Mouse (Mus musculus) kidney, embryonic 14.5 days (tissue): Measurements from ENCODE around the gene Ech1. TPM values are rescaled to one million over a fixed set of nuclear protein-coding genes. Genes with fewer than 3 reads are reported as not detected.

ENCODE experiments used
- ATAC-seq: fragments of 200-750 bp; cut with Nextera tagmentation; 2 replicates; pipeline ENCODE4 v1.8.0; 2017; ENCODE audit warnings: moderate number of reproducible peaks, mild to moderate bottlenecking, moderate TSS enrichment, moderate library complexity; ENCODE audit not compliant: low FRiP score, low TSS enrichment
- H3K27ac ChIP-seq: fragments of 300-500 bp; sonication (generic); 2 replicates; pipeline ENCODE4 v1.5.1; 2014; ENCODE audit warnings: low read depth, mild to moderate bottlenecking, low read length, moderate library complexity, mixed read lengths
- H3K27me3 ChIP-seq: fragments of 300-500 bp; sonication (generic); 2 replicates; pipeline ENCODE4 v1.6.1; 2014; ENCODE audit warnings: mild to moderate bottlenecking, low read length; ENCODE audit not compliant: control insufficient read depth, insufficient read depth
- H3K36me3 ChIP-seq: fragments of 300-500 bp; sonication (generic); 2 replicates; pipeline ENCODE4 v1.6.1; 2014; ENCODE audit warnings: low read length, mixed read lengths; ENCODE audit not compliant: control insufficient read depth, insufficient read depth
- H3K4me1 ChIP-seq: fragments of 300-500 bp; sonication (generic); 2 replicates; pipeline ENCODE4 v1.6.1; 2014; ENCODE audit warnings: low read length, mixed read lengths; ENCODE audit not compliant: control insufficient read depth, insufficient read depth
- H3K4me2 ChIP-seq: fragments of 300-500 bp; sonication (generic); replicated peaks from 2 replicates; pipeline ENCODE4 v1.6.1; 2014; ENCODE audit warnings: low read depth, mild to moderate bottlenecking, low read length
- H3K4me3 ChIP-seq: fragments of 300-500 bp; sonication (generic); 2 replicates; pipeline ENCODE4 v1.5.1; 2014; ENCODE audit warnings: mild to moderate bottlenecking, low read length
- H3K9ac ChIP-seq: fragments of 300-500 bp; sonication (generic); 2 replicates; pipeline ENCODE4 v1.6.1; 2014; ENCODE audit warnings: low read depth, mild to moderate bottlenecking, low read length, moderate library complexity
- H3K9me3 ChIP-seq: fragments of 300-500 bp; sonication (generic); 2 replicates; pipeline ENCODE4 v1.6.1; 2016; ENCODE audit warnings: low read length; ENCODE audit not compliant: control insufficient read depth
- WGBS: fragments of 180-500 bp; shearing (Covaris S2); extraction: QIAGEN DNeasy Blood & Tissue Kit; methylation state at CpG from one replicate; pipeline ENCODE4 v1.1.7; 2014; 5-methylcytosine and 5-hydroxymethylcytosine counted together
- polyA plus RNA-seq: library from polyadenylated mRNA; unstranded; fragments of >200 nt; fragmentation: Nextera tagmentation; extraction: Ambion mirVana; gene quantifications from 2 replicates; pipeline ENCODE4 v1.2.1, GENCODE M21; 2014

Gene Ech1
- polyA plus RNA-seq, 1 experiment from 2014 or later, result 134 TPM

DNA sequence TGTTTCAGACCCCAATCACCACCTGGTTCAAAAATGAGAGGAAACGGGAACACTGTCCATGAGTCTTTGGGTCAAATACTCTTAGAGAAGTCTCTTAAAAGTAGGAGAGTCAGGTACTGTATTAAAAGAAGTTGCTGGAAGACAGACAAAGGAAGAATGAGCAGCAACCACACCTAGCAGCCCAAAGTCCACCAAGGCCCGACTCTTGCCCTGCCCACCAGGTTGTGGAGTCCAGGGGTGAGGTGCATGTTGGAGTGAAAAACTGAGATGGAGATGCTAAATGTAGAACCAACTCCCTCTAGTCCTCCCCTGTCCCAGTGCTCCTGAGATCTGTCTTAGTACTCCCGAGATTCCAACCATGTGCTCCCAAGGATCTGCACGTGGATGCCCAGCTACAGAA lies 25.6 kb downstream of the Ech1 start:
- 0 out of 2 replicates have a peak overlapping the region, but pooled peaks have one; percentile 24 for H3K27ac ChIP-seq

DNA sequence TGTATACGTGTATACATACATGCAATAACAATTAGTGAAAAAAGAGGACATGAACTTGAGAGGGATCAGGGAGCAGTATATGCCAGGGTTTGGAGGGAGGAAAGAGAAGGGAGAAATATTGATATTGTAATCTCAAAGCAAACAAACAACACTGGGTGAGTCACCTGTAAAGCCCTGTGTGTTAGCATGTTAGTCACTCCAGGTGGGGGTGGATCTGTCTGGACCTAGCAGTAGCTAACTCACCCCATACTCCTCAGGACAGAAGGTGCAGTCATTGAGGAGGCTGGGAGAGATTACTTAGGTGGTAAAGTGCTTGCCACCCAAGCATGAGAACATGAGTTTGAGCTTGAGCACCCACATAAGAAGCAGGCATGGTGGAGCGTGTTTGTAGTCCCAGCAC lies 34.9 kb downstream of the Ech1 start:
- peaks cover 4% of the 10 kb centered on the region; the same call in 1 of the 2 replicates for H3K9me3 ChIP-seq
- H3K4me2 ChIP-seq, result no peak overlapping the region
- H3K27me3 ChIP-seq, result no peaks in the 10 kb centered on the region
- H3K36me3 ChIP-seq, result no peaks in the 10 kb centered on the region
- H3K4me1 ChIP-seq, result peaks cover 7% of the 10 kb centered on the region
- WGBS, result 94% methylated on average over 2 of the region's 2 CpGs
- H3K9ac ChIP-seq, result no peak overlapping the region
- H3K27ac ChIP-seq, result no peak overlapping the region
- no peak overlapping the region for H3K4me3 ChIP-seq
- no peak for ATAC-seq

More for the DNA sequence above, 25.6 kb downstream of the Ech1 start:
- Histone ChIP-seq H3K4me1 (0 out of 2 replicates have a peak, but pooled peaks cover 8% of the 10 kb centered on the region), H3K4me3 (no peak overlapping the region), H3K36me3 (no peaks in the 10 kb centered on the region), H3K27me3 (no peaks in the 10 kb centered on the region), H3K9me3 (0 out of 2 replicates have a peak, but pooled peaks cover 2% of the 10 kb centered on the region), H3K4me2 (no peak overlapping the region), H3K9ac (no peak overlapping the region)
- WGBS, result 72% methylated on average over 4 of the region's 4 CpGs
- ATAC-seq, result no peak

DNA sequence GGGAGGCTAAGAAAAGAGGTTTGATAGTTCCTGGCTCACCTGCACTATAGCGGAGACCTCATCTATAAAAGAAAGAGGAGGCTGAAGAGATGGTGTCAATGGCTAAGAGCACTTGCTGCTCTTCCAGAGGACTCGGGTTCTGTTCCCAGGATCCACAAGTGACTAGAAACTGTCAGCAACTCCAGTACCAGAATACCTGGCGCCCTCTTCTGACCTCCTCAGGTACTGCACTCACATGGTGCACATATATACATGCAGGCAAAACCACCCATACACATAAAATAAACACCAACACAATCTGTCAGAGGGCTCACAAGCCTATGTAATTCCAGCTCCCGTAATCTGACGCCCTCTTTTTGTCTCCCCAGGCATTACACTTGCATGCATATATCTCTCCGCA lies 35.9 kb downstream of the Ech1 start:
- 89% methylated on average over 6 of the region's 6 CpGs for WGBS
- Histone ChIP-seq H3K4me3 (no peak overlapping the region), H3K27ac (no peak overlapping the region), H3K27me3 (no peaks in the 10 kb centered on the region), H3K9ac (no peak overlapping the region), H3K4me1 (peaks cover 12% of the 10 kb centered on the region), H3K9me3 (peaks cover 4% of the 10 kb centered on the region; the same call in 1 of the 2 replicates), H3K36me3 (no peaks in the 10 kb centered on the region), H3K4me2 (no peak overlapping the region)
- ATAC-seq, result no peak

DNA sequence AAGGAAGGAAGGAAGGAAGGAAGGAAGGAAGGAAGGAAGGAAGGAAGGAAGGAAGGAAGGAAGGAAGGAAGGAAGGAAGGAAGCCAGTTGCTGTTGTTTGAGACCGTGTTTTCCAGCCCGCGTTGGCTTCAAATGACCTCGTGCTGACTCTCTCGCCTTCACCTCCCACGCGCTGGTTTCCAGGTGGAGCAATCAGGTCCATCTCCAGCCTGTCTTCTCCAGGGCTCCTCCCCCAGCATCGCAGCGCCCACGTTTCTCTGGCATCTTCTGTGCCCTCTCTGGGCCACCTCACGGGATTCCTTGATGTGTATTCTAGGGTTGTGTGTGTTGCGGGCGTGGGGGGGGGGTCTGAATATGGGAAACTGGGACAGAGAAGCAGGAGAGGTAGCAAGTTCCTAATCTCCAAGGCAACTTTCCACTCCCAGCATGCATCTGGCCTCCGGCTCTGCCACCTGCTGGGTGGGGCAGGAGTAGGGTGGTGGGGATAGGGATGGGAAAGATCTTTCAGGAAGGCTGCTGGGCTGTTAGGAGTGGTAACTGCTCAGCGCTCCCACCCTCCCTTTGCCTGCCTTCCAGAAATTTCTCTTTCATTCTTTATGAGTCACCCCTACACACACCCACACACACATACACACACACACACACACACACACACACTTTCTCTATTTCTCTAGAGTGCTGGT lies 37.9 kb downstream of the Ech1 start:
- 74% methylated on average over 15 of the region's 15 CpGs for WGBS
- H3K4me3 ChIP-seq, result no peak overlapping the region
- peaks cover 4% of the 10 kb centered on the region; the same call in 1 of the 2 replicates for H3K9me3 ChIP-seq
- H3K27me3 ChIP-seq, result no peaks in the 10 kb centered on the region
- peaks cover 12% of the 10 kb centered on the region for H3K4me1 ChIP-seq
- no peak overlapping the region for H3K27ac ChIP-seq
- H3K9ac ChIP-seq, result no peak overlapping the region
- no peaks in the 10 kb centered on the region for H3K36me3 ChIP-seq
- ATAC-seq, result no peak
- no peak overlapping the region for H3K4me2 ChIP-seq

DNA sequence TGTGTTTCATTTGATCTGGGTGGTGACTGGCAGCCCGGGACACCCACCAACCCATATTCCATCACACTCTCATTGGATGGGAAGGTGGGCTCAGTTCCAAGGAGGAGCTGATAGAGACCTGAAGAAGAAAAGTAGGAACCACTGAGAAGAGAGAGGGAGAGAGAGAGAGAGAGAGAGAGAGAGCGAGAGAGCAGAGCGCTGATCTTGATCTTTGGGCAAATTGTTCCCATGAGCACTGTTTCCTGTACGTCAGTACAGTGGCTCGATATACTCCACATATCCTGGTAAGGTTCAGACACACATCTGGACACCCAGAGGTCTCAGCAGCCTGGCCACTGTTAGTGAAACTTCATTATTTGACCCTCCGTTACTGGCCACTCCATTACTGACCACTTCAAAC lies 38.5 kb downstream of the Ech1 start, which contains the start of gene Lgals7:
Gene Lgals7 (plus strand): TSS at position 314 of the 400 bp plus-strand sequence.
- no peak within 1 kb of the TSS for H3K4me2 ChIP-seq
- H3K4me3 ChIP-seq, result no peak within 1 kb of the TSS
- peaks cover 4% of the 10 kb centered on the region; the same call in 1 of the 2 replicates for H3K9me3 ChIP-seq
- no peaks in the 10 kb centered on the region for H3K27me3 ChIP-seq
- H3K27ac ChIP-seq, result 0 out of 2 replicates have a peak within 1 kb of the TSS, but pooled peaks have one; percentile 17
- no peaks in the 10 kb centered on the region for H3K36me3 ChIP-seq
- ATAC-seq, result no peak
- H3K4me1 ChIP-seq, result peaks cover 12% of the 10 kb centered on the region
- 85% methylated on average over 6 of the region's 6 CpGs for WGBS
- 0 out of 2 replicates have a peak within 1 kb of the TSS, but pooled peaks have one; percentile 12 for H3K9ac ChIP-seq

DNA sequence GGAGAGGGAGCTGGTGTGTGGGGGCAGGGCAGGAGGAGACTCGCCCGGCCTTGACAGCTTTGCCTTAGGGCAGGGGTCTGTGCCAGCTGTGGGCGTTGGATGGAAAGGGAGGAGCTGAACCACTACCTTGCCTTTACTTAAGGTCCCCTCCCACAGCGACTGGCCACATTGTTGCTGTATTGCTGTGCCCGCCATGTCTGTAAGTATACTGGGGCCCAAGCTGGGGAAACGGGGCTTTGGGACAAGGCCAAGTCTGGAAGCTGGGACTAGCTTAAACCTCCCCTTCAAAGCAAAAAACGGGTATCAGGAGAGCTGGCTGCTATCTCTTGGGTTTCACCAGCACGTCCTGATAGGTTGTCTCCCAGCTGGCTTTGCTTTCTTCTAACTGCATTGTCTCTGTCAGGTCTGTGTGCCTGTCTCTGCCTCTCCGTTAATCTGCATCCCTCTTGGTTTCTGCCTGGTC lies 39.3 kb downstream of the Ech1 start:
- H3K4me3 ChIP-seq, result no peak overlapping the region
- H3K4me2 ChIP-seq, result no peak overlapping the region
- 47% methylated on average over 9 of the region's 9 CpGs for WGBS
- H3K9me3 ChIP-seq, result peaks cover 4% of the 10 kb centered on the region; the same call in 1 of the 2 replicates
- H3K27ac ChIP-seq, result 0 out of 2 replicates have a peak overlapping the region, but pooled peaks have one; percentile 17
- H3K36me3 ChIP-seq, result no peaks in the 10 kb centered on the region
- H3K27me3 ChIP-seq, result no peaks in the 10 kb centered on the region
- H3K9ac ChIP-seq, result 0 out of 2 replicates have a peak overlapping the region, but pooled peaks have one; percentile 12
- ATAC-seq, result no peak
- peaks cover 12% of the 10 kb centered on the region for H3K4me1 ChIP-seq

DNA sequence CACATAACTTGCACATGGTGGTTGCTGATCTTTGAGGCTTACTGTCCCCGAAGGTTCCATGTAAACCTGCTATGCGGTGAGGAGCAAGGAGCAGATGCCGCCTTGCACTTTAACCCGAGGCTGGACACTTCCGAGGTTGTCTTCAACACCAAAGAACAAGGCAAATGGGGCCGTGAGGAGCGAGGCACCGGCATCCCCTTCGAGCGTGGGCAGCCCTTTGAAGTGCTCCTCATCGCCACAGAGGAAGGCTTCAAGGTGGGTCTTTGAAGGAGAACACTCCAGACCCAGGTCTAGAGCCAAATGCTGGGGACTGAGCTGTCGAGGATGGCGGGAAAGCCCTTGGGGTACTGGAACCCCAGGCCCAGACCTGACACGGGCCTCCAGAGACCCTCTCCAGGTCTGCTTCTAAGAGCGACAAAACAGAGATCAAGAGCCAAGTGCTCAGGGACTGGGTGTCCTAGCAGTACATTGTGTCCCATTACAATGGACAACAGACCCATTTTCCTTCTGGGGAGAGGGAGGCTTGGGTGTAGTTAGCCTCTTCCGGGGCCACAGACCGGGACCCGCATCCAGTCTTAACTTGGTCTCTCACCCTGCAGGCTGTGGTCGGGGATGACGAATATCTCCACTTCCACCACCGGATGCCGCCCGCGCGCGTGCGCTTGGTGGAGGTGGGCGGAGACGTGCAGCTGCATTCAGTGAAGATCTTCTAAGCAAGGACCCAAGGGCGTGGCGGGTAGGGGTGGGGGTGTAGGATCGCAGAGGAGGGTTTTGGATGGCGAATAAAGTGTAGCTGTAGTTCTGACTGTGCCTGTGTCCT lies 40.7 kb downstream of the Ech1 start:
- no peak overlapping the region for H3K27ac ChIP-seq
- peak overlapping the region; percentile 40; the same call in 1 of the 2 replicates for H3K9ac ChIP-seq
- peaks cover 4% of the 10 kb centered on the region; the same call in 1 of the 2 replicates for H3K9me3 ChIP-seq
- H3K36me3 ChIP-seq, result no peaks in the 10 kb centered on the region
- WGBS, result 32% methylated on average over 33 of the region's 33 CpGs
- peak overlapping the region; percentile 41 for H3K4me2 ChIP-seq
- peaks cover 12% of the 10 kb centered on the region for H3K4me1 ChIP-seq
- peak; percentile 67 for ATAC-seq
- no peaks in the 10 kb centered on the region for H3K27me3 ChIP-seq
- peak overlapping the region; percentile 25; the same call in 1 of the 2 replicates for H3K4me3 ChIP-seq

DNA sequence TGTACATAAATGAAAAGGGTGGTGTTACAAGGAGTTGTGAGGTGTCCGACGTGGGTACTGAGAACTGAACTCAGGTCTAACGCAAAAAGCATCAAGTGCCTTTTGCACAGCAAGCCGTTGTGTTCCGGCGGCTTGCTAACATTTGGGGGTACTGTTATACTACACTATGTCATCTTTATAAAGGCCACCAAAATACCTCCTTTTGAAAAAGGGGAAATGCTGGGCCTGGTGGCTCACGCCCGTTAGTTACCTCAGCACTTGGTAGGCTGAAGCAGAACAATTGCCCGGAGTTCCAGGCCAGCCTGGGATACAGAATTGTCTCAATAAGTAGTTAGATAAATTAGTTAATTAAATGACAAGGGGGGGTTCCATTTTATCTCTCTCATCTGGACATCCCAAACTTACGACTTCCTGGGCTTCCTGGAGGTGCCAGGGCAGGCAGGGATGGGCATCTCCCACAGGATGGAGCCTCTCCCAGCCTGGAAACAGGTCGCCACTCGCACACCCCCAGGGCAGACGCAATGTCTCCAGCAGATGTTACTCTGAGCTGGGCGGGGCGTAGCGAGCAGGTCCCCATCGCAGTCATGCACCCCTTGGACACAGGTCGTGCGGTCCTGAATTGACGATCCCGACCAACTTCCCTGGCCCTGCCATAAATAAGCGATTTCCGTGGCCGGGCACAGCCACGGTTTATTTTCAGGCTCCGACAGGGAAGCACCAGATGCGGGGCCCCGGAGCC lies 41.9 kb downstream of the Ech1 start:
- Histone ChIP-seq H3K4me3 (no peak overlapping the region), H3K9ac (no peak overlapping the region), H3K4me2 (no peak overlapping the region), H3K27me3 (no peaks in the 10 kb centered on the region), H3K9me3 (no peaks in the 10 kb centered on the region), H3K4me1 (peaks cover 12% of the 10 kb centered on the region), H3K36me3 (no peaks in the 10 kb centered on the region), H3K27ac (no peak overlapping the region)
- ATAC-seq, result no peak
- WGBS, result 90% methylated on average over 28 of the region's 28 CpGs
